Mouse (Mus musculus): ENCODE measurements around the gene Hoxc9. TPM values are rescaled to one million over a fixed set of nuclear protein-coding genes. Genes with fewer than 3 reads are reported as not detected.

Hoxc9 gene
- polyA plus RNA-seq, 1 experiment from 2014 or later, result 0.49 TPM

DNA sequence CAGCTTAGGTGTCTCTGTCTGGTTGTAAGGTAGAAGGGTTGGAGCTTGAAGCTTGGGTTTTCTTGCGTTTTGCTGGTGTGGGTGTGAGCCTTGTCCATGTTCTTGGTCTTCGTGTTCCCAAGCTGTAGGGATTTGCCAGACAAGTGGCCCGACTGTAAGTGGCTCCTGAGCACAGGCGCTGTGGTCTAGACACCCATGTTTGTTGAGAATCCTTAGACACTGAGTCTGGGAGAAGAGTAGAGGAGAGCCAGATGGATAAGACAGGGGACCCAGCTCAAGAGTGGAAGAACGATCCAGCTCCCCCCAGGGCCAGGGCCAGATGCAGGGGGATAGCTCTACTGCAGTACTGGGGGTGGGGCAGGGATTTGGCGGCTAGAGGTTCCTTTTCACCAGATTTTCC is 3.5 kb upstream of the Hoxc9 start:
- Histone ChIP-seq H3K9me3 (ENCODE audit: control insufficient read depth, low read length) (no peaks in the 10 kb centered on the region), H3K27me3 (replicated peaks; ENCODE audit: control insufficient read depth, insufficient read depth, low read length) (peaks cover 89% of the 10 kb centered on the region), H3K27ac (ENCODE audit: low read length) (no peak overlapping the region), H3K4me3 (ENCODE audit: low read length) (no peak overlapping the region), H3K4me1 (ENCODE audit: control insufficient read depth, insufficient read depth, low read length) (peaks cover 5% of the 10 kb centered on the region; the same call in 1 of the 2 replicates), H3K36me3 (ENCODE audit: control insufficient read depth, insufficient read depth, low read length) (no peaks in the 10 kb centered on the region), H3K4me2 (ENCODE audit: low read depth, low read length) (peak overlapping the region; percentile 23; the same call in 1 of the 2 replicates), H3K9ac (ENCODE audit: low read depth, low read length) (no peak overlapping the region)
- no peak for ATAC-seq
- WGBS, result 3% methylated on average over 6 of the region's 6 CpGs

DNA sequence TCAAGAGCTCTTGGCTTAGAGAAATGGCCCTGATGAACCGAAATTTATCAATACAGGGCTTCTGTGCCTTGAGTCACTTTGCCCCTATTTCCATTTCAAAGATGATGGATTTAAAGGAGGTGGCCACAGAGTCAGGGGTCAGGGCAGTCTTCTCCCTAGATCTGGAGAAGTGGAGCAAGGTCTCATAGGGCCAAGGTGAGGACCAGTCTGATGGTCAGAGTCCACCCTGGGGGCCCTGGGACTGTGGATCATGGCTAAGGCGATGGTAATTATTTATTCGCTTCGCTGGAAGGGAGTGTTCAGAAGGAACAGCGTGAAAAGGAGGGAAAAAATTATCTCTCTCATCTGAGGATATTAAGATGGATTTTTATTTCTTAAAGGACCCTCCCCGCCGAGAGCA is 1.2 kb upstream of the Hoxc9 start:
- ATAC-seq, result no peak
- Histone ChIP-seq H3K9ac (ENCODE audit: low read depth, low read length) (no peak overlapping the region), H3K4me3 (ENCODE audit: low read length) (no peak overlapping the region), H3K27ac (ENCODE audit: low read length) (no peak overlapping the region), H3K36me3 (ENCODE audit: control insufficient read depth, insufficient read depth, low read length) (no peaks in the 10 kb centered on the region), H3K27me3 (replicated peaks; ENCODE audit: control insufficient read depth, insufficient read depth, low read length) (peaks cover 90% of the 10 kb centered on the region), H3K9me3 (ENCODE audit: control insufficient read depth, low read length) (no peaks in the 10 kb centered on the region), H3K4me1 (ENCODE audit: control insufficient read depth, insufficient read depth, low read length) (peaks cover 5% of the 10 kb centered on the region; the same call in 1 of the 2 replicates), H3K4me2 (ENCODE audit: low read depth, low read length) (no peak overlapping the region)
- WGBS, result 7% methylated on average over 7 of the region's 7 CpGs

DNA sequence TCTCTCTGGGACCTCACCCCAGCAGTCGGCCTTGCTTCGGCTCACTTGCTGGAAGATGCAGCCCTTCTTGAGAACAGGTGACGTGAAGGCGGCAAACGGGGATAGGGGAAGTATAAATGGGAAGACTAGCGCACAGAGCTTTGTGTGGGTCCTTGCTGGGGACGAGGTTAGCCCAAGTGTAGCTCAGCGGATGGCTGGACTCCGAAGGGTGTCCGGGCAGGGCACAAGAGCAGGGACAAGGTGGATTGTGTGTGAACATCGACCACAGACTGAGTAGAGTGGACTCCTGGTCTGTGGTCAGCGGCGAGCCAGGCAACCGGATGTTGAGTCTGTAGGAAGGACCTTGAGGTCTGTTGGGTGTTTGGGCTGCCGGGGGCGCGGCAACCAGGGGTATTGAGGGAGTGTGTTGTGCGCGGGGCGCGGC is 539 bp upstream of the Hoxc9 start:
- no peak overlapping the region for H3K4me2 ChIP-seq (ENCODE audit: low read depth, low read length)
- H3K36me3 ChIP-seq (ENCODE audit: control insufficient read depth, insufficient read depth, low read length), result no peaks in the 10 kb centered on the region
- no peak overlapping the region for H3K27ac ChIP-seq (ENCODE audit: low read length)
- no peak for ATAC-seq
- no peaks in the 10 kb centered on the region for H3K9me3 ChIP-seq (ENCODE audit: control insufficient read depth, low read length)
- no peak overlapping the region for H3K9ac ChIP-seq (ENCODE audit: low read depth, low read length)
- no peak overlapping the region for H3K4me3 ChIP-seq (ENCODE audit: low read length)
- 3% methylated on average over 21 of the region's 21 CpGs for WGBS
- peaks cover 90% of the 10 kb centered on the region for H3K27me3 ChIP-seq (replicated peaks; ENCODE audit: control insufficient read depth, insufficient read depth, low read length)
- peaks cover 5% of the 10 kb centered on the region; the same call in 1 of the 2 replicates for H3K4me1 ChIP-seq (ENCODE audit: control insufficient read depth, insufficient read depth, low read length)

DNA sequence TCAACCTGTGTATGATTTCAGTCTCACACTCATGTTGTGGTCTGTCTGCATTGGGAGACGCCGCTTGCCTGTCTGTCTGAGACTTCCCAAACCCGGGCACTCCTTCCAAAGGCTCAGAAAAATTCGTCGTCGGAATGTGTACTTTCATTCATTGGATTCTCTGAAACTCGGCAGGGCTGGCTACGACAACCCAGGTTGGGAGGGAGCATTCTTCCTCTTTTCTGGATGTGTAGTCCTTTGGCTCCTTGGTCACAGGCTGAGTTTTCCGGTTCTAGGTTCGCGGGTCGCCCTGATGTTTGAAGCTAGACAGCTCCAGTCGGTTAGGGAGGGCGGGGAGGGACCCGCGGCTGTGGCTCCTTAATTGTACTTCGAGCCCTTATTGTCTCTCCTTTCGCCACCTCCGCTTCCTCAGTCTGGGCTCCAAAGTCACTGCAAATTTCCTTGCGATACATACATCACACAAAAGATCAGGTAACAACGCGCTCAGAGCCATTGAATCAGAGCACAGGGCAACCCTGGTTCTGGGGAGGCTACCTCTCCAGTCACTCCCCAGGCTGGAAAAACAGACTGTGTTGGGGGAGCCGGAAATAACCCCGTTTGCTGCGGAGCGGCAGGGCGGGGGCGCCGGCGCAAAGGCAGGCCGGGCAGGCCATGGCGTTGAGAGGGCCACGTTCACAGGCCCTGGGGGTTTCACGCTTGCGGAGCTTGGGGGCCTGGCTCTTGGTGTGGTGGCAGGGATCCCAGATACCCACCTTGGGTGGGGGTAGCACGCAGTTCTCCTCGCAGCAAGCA is 588 bp downstream of the Hoxc9 start:
- Histone ChIP-seq H3K9ac (ENCODE audit: low read depth, low read length) (peak overlapping the region; percentile 12; the same call in 1 of the 2 replicates), H3K27me3 (replicated peaks; ENCODE audit: control insufficient read depth, insufficient read depth, low read length) (peaks cover 92% of the 10 kb centered on the region), H3K27ac (ENCODE audit: low read length) (no peak overlapping the region), H3K4me2 (ENCODE audit: low read depth, low read length) (peak overlapping the region; percentile 42), H3K4me1 (ENCODE audit: control insufficient read depth, insufficient read depth, low read length) (peaks cover 7% of the 10 kb centered on the region; the same call in 1 of the 2 replicates), H3K9me3 (ENCODE audit: control insufficient read depth, low read length) (no peaks in the 10 kb centered on the region), H3K4me3 (ENCODE audit: low read length) (peak overlapping the region; percentile 18), H3K36me3 (ENCODE audit: control insufficient read depth, insufficient read depth, low read length) (no peaks in the 10 kb centered on the region)
- 4% methylated on average over 37 of the region's 37 CpGs for WGBS
- ATAC-seq, result no peak

DNA sequence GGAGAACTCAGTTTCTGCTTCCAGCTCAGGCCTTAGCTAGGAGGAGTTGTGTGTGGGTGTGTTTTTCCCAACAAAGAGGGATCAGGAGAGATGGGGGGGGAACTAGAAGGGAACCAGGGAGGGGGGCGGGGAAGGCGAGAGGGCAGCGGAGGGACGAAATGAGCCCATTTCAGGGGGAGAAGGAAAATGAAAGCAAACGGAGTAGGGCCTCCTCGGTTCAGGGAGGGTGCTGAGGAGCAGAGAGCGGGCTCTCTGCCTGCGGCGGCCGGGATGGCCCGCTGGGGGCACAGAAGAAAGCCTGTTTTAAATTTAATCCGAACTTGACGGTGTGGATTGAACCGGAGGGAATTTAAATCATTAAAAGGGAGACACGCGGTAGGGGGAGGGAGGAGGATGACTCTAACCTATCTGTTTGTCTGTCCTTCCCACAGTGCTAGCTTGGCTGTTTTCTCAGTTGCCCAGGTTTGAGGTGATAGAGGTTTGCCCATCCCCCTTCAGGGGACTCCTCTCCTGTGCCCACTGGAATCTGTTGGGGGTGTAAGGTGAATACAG is 1.3 kb downstream of the Hoxc9 start:
- Histone ChIP-seq H3K9me3 (ENCODE audit: control insufficient read depth, low read length) (no peaks in the 10 kb centered on the region), H3K4me1 (ENCODE audit: control insufficient read depth, insufficient read depth, low read length) (peaks cover 9% of the 10 kb centered on the region; the same call in 1 of the 2 replicates), H3K36me3 (ENCODE audit: control insufficient read depth, insufficient read depth, low read length) (no peaks in the 10 kb centered on the region), H3K4me2 (ENCODE audit: low read depth, low read length) (peak overlapping the region; percentile 42), H3K4me3 (ENCODE audit: low read length) (peak overlapping the region; percentile 18), H3K27ac (ENCODE audit: low read length) (no peak overlapping the region), H3K27me3 (replicated peaks; ENCODE audit: control insufficient read depth, insufficient read depth, low read length) (peaks cover 92% of the 10 kb centered on the region), H3K9ac (ENCODE audit: low read depth, low read length) (peak overlapping the region; percentile 12; the same call in 1 of the 2 replicates)
- WGBS, result 12% methylated on average over 16 of the region's 16 CpGs
- ATAC-seq, result no peak

DNA sequence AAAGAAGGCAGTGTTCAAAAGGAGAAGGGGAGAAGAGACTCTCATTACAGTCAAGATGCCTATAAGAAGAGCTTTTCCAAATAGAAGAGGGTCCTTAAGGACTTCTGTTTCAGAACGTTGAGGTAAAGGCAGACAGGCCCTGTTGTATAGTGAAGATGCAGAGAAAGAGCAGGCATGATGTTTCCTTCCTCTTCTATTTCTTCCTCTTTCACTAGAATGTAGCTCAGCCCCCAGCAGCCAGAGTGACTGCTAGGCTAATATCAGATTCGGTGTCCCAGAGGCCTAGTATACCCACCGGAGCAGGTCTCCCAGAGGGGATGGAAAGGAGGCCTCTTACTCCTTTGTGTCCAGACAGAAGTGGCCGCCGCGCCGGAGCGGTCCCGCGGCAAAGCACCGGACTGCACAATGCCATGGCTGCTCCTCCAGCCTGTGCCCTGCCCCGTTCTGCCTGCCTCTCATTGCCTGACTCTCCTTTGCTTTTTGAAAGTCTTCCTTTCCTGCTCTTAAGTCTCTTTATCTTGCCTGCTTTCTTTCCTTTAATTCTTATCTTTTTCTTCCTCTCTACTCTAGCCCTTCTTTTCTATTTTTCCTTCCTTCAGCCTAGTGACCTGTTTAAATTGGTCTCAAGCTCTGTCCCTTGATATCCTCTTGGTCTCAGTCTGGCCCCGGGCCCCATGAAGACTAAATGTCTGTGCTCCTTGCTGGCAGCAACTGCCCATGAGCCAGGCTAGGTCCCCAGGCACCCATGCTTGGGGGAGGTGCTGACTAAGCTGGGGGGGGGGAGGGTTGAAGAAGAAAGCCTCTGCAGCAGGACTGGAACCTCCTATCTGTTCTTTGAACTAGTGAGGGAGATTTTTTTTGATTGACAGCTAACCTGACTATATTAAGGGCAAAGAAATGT is 2.6 kb downstream of the Hoxc9 start:
- Histone ChIP-seq H3K27me3 (replicated peaks; ENCODE audit: control insufficient read depth, insufficient read depth, low read length) (peaks cover 91% of the 10 kb centered on the region), H3K4me1 (ENCODE audit: control insufficient read depth, insufficient read depth, low read length) (peaks cover 9% of the 10 kb centered on the region; the same call in 1 of the 2 replicates), H3K27ac (ENCODE audit: low read length) (no peak overlapping the region), H3K9ac (ENCODE audit: low read depth, low read length) (no peak overlapping the region), H3K36me3 (ENCODE audit: control insufficient read depth, insufficient read depth, low read length) (no peaks in the 10 kb centered on the region), H3K4me3 (ENCODE audit: low read length) (no peak overlapping the region), H3K4me2 (ENCODE audit: low read depth, low read length) (no peak overlapping the region), H3K9me3 (ENCODE audit: control insufficient read depth, low read length) (no peaks in the 10 kb centered on the region)
- WGBS, result 17% methylated on average over 13 of the region's 13 CpGs
- ATAC-seq, result no peak

DNA sequence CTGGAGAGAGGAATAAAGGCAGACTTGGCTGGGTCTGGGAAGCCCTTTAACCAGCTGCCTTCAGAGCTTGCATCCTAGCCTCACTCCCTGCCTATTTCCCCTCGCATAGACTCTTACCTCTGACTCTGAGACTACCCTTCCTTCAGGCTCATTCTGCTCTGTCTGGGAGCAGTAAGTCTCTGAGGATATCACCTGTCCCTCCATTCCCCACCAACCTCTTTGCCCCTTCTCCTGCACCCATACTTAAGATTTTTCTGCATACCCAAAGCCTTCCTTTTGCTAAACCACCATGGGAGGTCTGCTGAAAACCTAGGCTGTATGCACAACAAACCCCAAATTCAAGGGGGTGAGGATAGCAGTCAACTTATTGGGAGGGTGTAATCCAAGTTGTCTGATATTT is 3.7 kb downstream of the Hoxc9 start:
- peaks cover 9% of the 10 kb centered on the region; the same call in 1 of the 2 replicates for H3K4me1 ChIP-seq (ENCODE audit: control insufficient read depth, insufficient read depth, low read length)
- peaks cover 91% of the 10 kb centered on the region for H3K27me3 ChIP-seq (replicated peaks; ENCODE audit: control insufficient read depth, insufficient read depth, low read length)
- H3K9me3 ChIP-seq (ENCODE audit: control insufficient read depth, low read length), result no peaks in the 10 kb centered on the region
- no peaks in the 10 kb centered on the region for H3K36me3 ChIP-seq (ENCODE audit: control insufficient read depth, insufficient read depth, low read length)
- no peak overlapping the region for H3K9ac ChIP-seq (ENCODE audit: low read depth, low read length)
- no peak overlapping the region for H3K4me3 ChIP-seq (ENCODE audit: low read length)
- no peak overlapping the region for H3K4me2 ChIP-seq (ENCODE audit: low read depth, low read length)
- no peak overlapping the region for H3K27ac ChIP-seq (ENCODE audit: low read length)
- WGBS, result 21% methylated on average over 1 of the region's 1 CpGs
- ATAC-seq, result no peak

DNA sequence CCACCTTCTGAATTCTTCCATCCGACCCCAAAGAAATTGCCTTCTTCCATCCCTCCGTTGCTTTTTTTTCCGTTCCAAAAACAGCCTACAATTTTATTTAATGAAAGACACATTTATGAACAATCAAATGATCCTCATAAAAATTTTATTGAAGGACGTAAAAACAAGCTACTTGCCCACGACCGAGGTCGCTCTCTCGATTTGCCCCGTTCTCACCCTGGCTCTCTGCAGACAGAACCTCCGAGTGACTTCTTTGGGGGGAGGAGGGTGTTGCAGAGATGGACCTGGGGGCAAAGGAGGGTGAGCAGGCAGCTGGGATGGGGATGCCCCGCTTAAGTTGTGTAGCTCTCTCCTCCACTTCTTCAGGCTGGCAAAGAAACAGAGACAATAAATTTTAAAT is 4.1 kb downstream of the Hoxc9 start:
- H3K9me3 ChIP-seq (ENCODE audit: control insufficient read depth, low read length), result no peaks in the 10 kb centered on the region
- H3K27ac ChIP-seq (ENCODE audit: low read length), result no peak overlapping the region
- 7% methylated on average over 11 of the region's 11 CpGs for WGBS
- no peak overlapping the region for H3K9ac ChIP-seq (ENCODE audit: low read depth, low read length)
- peaks cover 90% of the 10 kb centered on the region for H3K27me3 ChIP-seq (replicated peaks; ENCODE audit: control insufficient read depth, insufficient read depth, low read length)
- no peak overlapping the region for H3K4me2 ChIP-seq (ENCODE audit: low read depth, low read length)
- H3K36me3 ChIP-seq (ENCODE audit: control insufficient read depth, insufficient read depth, low read length), result no peaks in the 10 kb centered on the region
- ATAC-seq, result no peak
- peaks cover 9% of the 10 kb centered on the region; the same call in 1 of the 2 replicates for H3K4me1 ChIP-seq (ENCODE audit: control insufficient read depth, insufficient read depth, low read length)
- no peak overlapping the region for H3K4me3 ChIP-seq (ENCODE audit: low read length)

DNA sequence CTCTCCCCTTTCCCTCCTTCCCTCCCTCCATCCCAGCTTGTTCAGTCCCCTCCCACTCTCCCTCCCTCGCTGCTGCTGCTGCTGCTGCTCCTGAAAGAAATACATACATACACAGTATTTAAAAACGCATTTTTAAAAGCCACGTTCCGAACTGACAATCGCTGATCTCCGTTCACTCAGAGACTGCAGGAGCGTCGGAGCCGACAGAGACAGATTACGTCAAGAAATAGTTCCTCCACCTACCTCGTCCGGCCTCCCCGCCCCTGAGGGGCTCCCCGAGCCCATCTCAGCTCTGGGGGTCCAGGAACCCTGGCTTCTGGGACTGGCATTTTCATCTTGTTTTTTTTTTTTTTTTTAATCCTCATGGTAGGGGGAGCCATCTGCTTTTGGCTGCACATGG is 4.7 kb downstream of the Hoxc9 start:
- under 1% methylated on average over 14 of the region's 14 CpGs for WGBS
- H3K36me3 ChIP-seq (ENCODE audit: control insufficient read depth, insufficient read depth, low read length), result no peaks in the 10 kb centered on the region
- peak overlapping the region; percentile 40 for H3K4me3 ChIP-seq (ENCODE audit: low read length)
- ATAC-seq, result no peak
- no peak overlapping the region for H3K9ac ChIP-seq (ENCODE audit: low read depth, low read length)
- peak overlapping the region; percentile 48 for H3K4me2 ChIP-seq (ENCODE audit: low read depth, low read length)
- peaks cover 90% of the 10 kb centered on the region for H3K27me3 ChIP-seq (replicated peaks; ENCODE audit: control insufficient read depth, insufficient read depth, low read length)
- H3K9me3 ChIP-seq (ENCODE audit: control insufficient read depth, low read length), result no peaks in the 10 kb centered on the region
- peaks cover 9% of the 10 kb centered on the region; the same call in 1 of the 2 replicates for H3K4me1 ChIP-seq (ENCODE audit: control insufficient read depth, insufficient read depth, low read length)
- no peak overlapping the region for H3K27ac ChIP-seq (ENCODE audit: low read length)

Data from intestine, embryonic 16.5 days (tissue).